Mouse (Mus musculus) brain, adult 10 weeks (tissue): ENCODE data around the gene Fam207a. TPM values are rescaled to one million over a fixed set of nuclear protein-coding genes. Genes with fewer than 3 reads are reported as not detected.

Experiments used
- polyA plus RNA-seq: library from polyadenylated mRNA; stranded (reverse); fragments of 350-450 nt; fragmentation: Illumina TruSeq; extraction: RNeasy Lipid Tissue Mini Kit (QIAGEN cat#74804); gene quantifications from one replicate; pipeline ENCODE4 v1.2.3, GENCODE M21; 2015; ENCODE audit warnings: low read depth, low replicate concordance

The Fam207a gene
- polyA plus RNA-seq, result 33.6 TPM

DNA sequence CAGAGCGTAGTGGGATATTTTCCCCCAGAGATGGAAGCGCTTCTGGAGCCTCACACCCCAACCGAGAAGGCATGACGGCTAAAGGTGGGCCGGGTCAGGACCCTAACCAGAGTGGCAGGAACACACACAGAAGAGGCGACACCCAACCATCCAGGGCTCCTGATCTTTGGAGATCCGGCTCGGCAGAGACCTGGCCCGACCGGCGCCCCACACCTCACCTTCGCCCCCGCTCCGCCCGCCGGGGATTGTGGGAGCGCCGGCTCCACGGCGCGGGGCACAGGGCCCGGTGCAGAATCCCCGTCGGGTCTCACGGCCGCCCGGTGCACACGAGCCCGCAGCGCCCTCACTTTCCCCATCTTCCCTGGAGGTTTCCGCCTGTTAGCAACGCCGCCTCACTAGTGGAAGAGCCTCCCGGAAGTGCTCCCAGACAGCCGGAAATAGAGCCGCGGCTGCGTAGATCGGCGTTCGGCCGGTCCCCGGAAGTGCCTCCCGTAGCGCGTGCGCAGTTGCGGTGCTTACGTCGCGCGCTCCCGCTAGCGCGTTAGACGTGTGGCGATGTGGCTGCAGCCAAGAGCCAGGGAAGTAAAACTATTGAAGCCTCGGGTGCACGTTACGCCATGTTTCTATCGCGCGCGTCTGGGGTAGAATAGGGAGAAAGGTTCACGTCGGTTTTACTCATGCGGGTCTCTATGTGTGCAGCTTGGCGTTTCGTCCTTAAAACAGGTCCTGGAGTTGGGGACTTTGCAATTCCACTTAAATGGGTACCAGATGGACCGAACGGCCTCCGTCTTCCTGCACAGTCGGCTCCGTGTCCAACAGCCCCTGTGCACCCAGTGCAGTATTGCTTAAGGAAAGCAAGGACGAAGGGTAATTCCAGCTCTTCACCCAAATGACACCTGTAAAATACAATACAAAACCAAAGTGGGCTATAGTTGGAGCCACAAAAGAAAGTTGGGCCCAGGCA, at the start of gene Fam207a:
TSS of gene Fam207a (minus strand) at position 401 of the 964 bp plus-strand sequence.

DNA sequence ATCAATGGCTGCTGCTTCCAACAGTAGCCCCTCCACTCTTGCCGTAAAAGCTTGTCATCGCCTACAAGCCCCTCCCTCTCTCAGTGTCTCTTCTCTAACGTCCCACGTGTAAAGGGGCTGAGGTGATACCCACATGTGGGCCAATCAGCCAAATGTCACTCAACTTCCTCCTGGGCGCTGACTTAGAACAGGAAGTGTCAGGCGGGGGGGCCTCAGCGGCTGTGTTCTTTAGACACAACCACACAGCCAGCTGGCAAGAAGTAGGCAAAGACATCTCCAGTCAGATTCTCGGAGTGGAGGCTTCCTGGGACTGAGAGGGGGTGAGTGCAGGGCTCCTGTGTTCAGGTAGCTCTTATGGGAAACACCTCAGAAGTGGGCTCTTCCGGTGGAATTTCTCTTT, 14.6 kb upstream of the Fam207a start, which contains the start of gene Itgb2:
TSS of gene Itgb2 (plus strand) at position 113 of the 400 bp plus-strand sequence.

Other genes with a start within 250 kb of the Fam207a start
- gene Adarb1, start 97.5 kb downstream of the Fam207a start, polyA plus RNA-seq, result 109 TPM
- gene Itgb2, start 14.5 kb upstream of the Fam207a start, polyA plus RNA-seq, result 5.1 TPM
- 81.4 TPM for gene Pttg1ip, start 65.9 kb upstream of the Fam207a start, polyA plus RNA-seq
- gene Sumo3, start 90.3 kb upstream of the Fam207a start, polyA plus RNA-seq, result 222 TPM
- gene Gm49325, start 90.4 kb upstream of the Fam207a start, polyA plus RNA-seq, result 7.8 TPM
- gene Ube2g2, start 106.5 kb upstream of the Fam207a start, polyA plus RNA-seq, result 47.4 TPM
- 0.58 TPM for gene Tspear, start 170.8 kb upstream of the Fam207a start, polyA plus RNA-seq
- not detected for gene Gm19402, start 175.0 kb upstream of the Fam207a start, polyA plus RNA-seq
- not detected for gene Gm9508, start 181.4 kb upstream of the Fam207a start, polyA plus RNA-seq
- not detected for gene Gm10272, start 190.8 kb upstream of the Fam207a start, polyA plus RNA-seq
- not detected for gene Gm10024, start 195.7 kb upstream of the Fam207a start, polyA plus RNA-seq
- not detected for gene Gm10142, start 200.0 kb upstream of the Fam207a start, polyA plus RNA-seq
- gene Krtap12-1, start 204.8 kb upstream of the Fam207a start, polyA plus RNA-seq, result not detected
- not detected for gene Gm10100, start 210.7 kb upstream of the Fam207a start, polyA plus RNA-seq
- gene Gm18596, start 226.9 kb upstream of the Fam207a start, polyA plus RNA-seq, result not detected
- not detected for gene Gm9736, start 235.6 kb upstream of the Fam207a start, polyA plus RNA-seq
- gene Gm3233, start 243.9 kb upstream of the Fam207a start, polyA plus RNA-seq, result not detected